Mouse (Mus musculus): ENCODE data around the gene Foxk1.
A peak's percentile ranks its signal among the peaks of the same experiment; 100 is the strongest.

GRCm38 (mm10) chr5:142367085-142368081 is 33.9 kb upstream of the Foxk1 start:
- TF ChIP-seq CTCF (IDR thresholded peaks at IDR 0.05; ENCODE audit: extremely low read depth, insufficient read depth, low read length) (peak; percentile 69), POLR2A (IDR thresholded peaks at IDR 0.05; ENCODE audit: extremely low read depth, insufficient read depth, low read length) (peak; percentile 93)

Data from cortical plate, adult 2 months (tissue).